Mouse (Mus musculus): ENCODE measurements around the gene Rere. TPM values are rescaled to one million over a fixed set of nuclear protein-coding genes. Genes with fewer than 3 reads are reported as not detected.

Gene Rere
- total and polyA plus RNA-seq, 3 experiments = 19.3 to 46.4 (median 39.0) TPM

DNA sequence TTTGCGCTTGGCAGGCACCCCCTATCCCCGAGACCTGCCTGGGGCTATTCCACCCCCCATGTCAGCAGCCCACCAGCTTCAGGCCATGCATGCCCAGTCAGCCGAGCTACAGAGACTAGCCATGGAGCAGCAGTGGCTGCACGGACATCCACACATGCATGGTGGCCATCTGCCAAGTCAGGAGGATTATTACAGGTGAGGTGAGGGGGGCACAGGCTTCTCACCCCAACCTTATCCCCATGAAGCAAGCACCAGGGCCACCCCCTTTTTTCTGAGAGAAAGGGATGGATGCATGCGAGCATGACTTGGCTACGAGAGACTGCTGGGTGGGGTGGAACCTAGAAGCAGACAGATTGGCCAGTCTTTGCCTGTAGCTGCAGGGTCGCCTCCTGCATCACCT lies 337.6 kb downstream of the Rere start:
- no peak overlapping the region for H3K4me3 ChIP-seq
- H3K27ac ChIP-seq = no peak overlapping the region
- no peak overlapping the region for H3K9ac ChIP-seq (ENCODE audit: low read depth, low read length)
- intact Hi-C loops (cut with DNase I) = no loop called here
- H3K27me3 ChIP-seq (ENCODE audit: control insufficient read depth, insufficient read depth, low read length) = no peaks in the 10 kb centered on the region
- WGBS = 89% methylated on average over 7 of the region's 7 CpGs
- H3K4me1 ChIP-seq (ENCODE audit: control insufficient read depth, insufficient read depth, low read length) = no peaks in the 10 kb centered on the region
- TF ChIP-seq EP300 (IDR thresholded peaks at IDR 0.05; ENCODE audit: insufficient read depth, low read depth, low read length) (no peak), CTCF (IDR thresholded peaks at IDR 0.05) (no peak)
- H3K36me3 ChIP-seq (ENCODE audit: control insufficient read depth, insufficient read depth, low read length) = no peaks in the 10 kb centered on the region
- H3K79me2 ChIP-seq (replicated peaks; ENCODE audit: control insufficient read depth, insufficient read depth, low read length) = no peaks in the 10 kb centered on the region
- DNase-seq = no peak

GRCm38 (mm10) chr4:150622641-150623040 lies 341.2 kb downstream of the Rere start:
- WGBS = 92% methylated on average over 13 of the region's 13 CpGs
- TF ChIP-seq EP300 (IDR thresholded peaks at IDR 0.05; ENCODE audit: insufficient read depth, low read depth, low read length) (no peak), POLR2A (IDR thresholded peaks at IDR 0.05; ENCODE audit: insufficient read depth, low read depth, low read length) (no peak), CTCF (IDR thresholded peaks at IDR 0.05) (no peak)
- Histone ChIP-seq H3K4me3 (no peak overlapping the region), H3K79me2 (replicated peaks; ENCODE audit: control insufficient read depth, insufficient read depth, low read length) (no peaks in the 10 kb centered on the region), H3K27me3 (ENCODE audit: control insufficient read depth, insufficient read depth, low read length) (no peaks in the 10 kb centered on the region), H3K27ac (no peak overlapping the region), H3K36me3 (ENCODE audit: control insufficient read depth, insufficient read depth, low read length) (no peaks in the 10 kb centered on the region), H3K9ac (ENCODE audit: low read depth, low read length) (no peak overlapping the region), H3K4me1 (ENCODE audit: control insufficient read depth, insufficient read depth, low read length) (no peaks in the 10 kb centered on the region)
- intact Hi-C loops (cut with DNase I) = loop anchor here (10.0 kb wide), 1 partner anchor 368 kb away; no protein-coding TSS in a partner anchor
- no peak for DNase-seq

GRCm38 (mm10) chr4:150624214-150624823 lies 342.9 kb downstream of the Rere start:
- 64% methylated on average over 11 of the region's 11 CpGs for WGBS
- H3K27ac ChIP-seq = no peak overlapping the region
- no peak overlapping the region for H3K9ac ChIP-seq (ENCODE audit: low read depth, low read length)
- 0 out of 2 replicates have a peak, but pooled peaks have one; percentile 17 for TF ChIP-seq POLR2A (IDR thresholded peaks at IDR 0.05; ENCODE audit: insufficient read depth, low read depth, low read length)
- no peak for TF ChIP-seq EP300 (IDR thresholded peaks at IDR 0.05; ENCODE audit: insufficient read depth, low read depth, low read length)
- intact Hi-C loops (cut with DNase I) = loop anchor here (10.0 kb wide), 1 partner anchor 370 kb away; no protein-coding TSS in a partner anchor
- H3K4me3 ChIP-seq = no peak overlapping the region
- H3K27me3 ChIP-seq (ENCODE audit: control insufficient read depth, insufficient read depth, low read length) = no peaks in the 10 kb centered on the region
- no peaks in the 10 kb centered on the region for H3K79me2 ChIP-seq (replicated peaks; ENCODE audit: control insufficient read depth, insufficient read depth, low read length)
- no peak for DNase-seq
- no peaks in the 10 kb centered on the region for H3K4me1 ChIP-seq (ENCODE audit: control insufficient read depth, insufficient read depth, low read length)
- no peaks in the 10 kb centered on the region for H3K36me3 ChIP-seq (ENCODE audit: control insufficient read depth, insufficient read depth, low read length)

DNA sequence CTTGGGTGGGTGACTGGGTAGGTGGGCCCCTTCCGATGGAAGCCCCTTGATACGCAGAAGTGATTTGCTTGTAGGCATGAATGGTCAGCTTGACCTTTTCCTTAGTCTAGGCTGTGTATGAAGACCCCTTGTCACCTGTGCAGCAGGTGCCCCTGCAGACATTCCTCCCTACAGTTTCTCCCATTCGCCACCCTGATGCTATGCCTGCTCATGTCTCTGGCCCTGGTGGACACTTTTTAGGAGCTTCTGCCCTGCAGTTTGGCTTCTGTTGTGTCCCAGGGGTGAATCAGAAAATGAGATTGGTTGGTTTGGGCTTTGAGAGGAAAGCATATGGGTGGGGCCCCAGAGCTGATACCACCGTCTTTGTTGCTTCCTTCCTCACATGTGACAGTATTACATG lies 343.5 kb downstream of the Rere start:
- Histone ChIP-seq H3K27ac (no peak overlapping the region), H3K4me3 (no peak overlapping the region), H3K27me3 (ENCODE audit: control insufficient read depth, insufficient read depth, low read length) (no peaks in the 10 kb centered on the region), H3K4me1 (ENCODE audit: control insufficient read depth, insufficient read depth, low read length) (no peaks in the 10 kb centered on the region), H3K36me3 (ENCODE audit: control insufficient read depth, insufficient read depth, low read length) (no peaks in the 10 kb centered on the region), H3K9ac (ENCODE audit: low read depth, low read length) (no peak overlapping the region), H3K79me2 (replicated peaks; ENCODE audit: control insufficient read depth, insufficient read depth, low read length) (no peaks in the 10 kb centered on the region)
- intact Hi-C loops (cut with DNase I) = loop anchor here (5.0 to 10.0 kb wide), 2 partner anchors 278 to 370 kb away; no protein-coding TSS in a partner anchor
- 65% methylated on average over 4 of the region's 4 CpGs for WGBS
- TF ChIP-seq EP300 (IDR thresholded peaks at IDR 0.05; ENCODE audit: insufficient read depth, low read depth, low read length) (no peak), CTCF (IDR thresholded peaks at IDR 0.05) (no peak), POLR2A (IDR thresholded peaks at IDR 0.05; ENCODE audit: insufficient read depth, low read depth, low read length) (no peak)
- no peak for DNase-seq

GRCm38 (mm10) chr4:150625425-150625824 lies 344.0 kb downstream of the Rere start:
- Histone ChIP-seq H3K4me3 (no peak overlapping the region), H3K36me3 (ENCODE audit: control insufficient read depth, insufficient read depth, low read length) (no peaks in the 10 kb centered on the region), H3K27ac (no peak overlapping the region), H3K79me2 (replicated peaks; ENCODE audit: control insufficient read depth, insufficient read depth, low read length) (no peaks in the 10 kb centered on the region), H3K9ac (ENCODE audit: low read depth, low read length) (no peak overlapping the region), H3K4me1 (ENCODE audit: control insufficient read depth, insufficient read depth, low read length) (no peaks in the 10 kb centered on the region), H3K27me3 (ENCODE audit: control insufficient read depth, insufficient read depth, low read length) (no peaks in the 10 kb centered on the region)
- WGBS = 4% methylated on average over 1 of the region's 1 CpGs
- TF ChIP-seq POLR2A (IDR thresholded peaks at IDR 0.05; ENCODE audit: insufficient read depth, low read depth, low read length) (no peak), EP300 (IDR thresholded peaks at IDR 0.05; ENCODE audit: insufficient read depth, low read depth, low read length) (peak; percentile 63; the same call in 1 of the 2 replicates), CTCF (IDR thresholded peaks at IDR 0.05) (peak; percentile 87)
- peak; percentile 60 to 62 for DNase-seq
- intact Hi-C loops (cut with DNase I) = loop anchor here (5.0 to 10.0 kb wide), 2 partner anchors 278 to 371 kb away; no protein-coding TSS in a partner anchor

- WGBS = 44% methylated on average over 6 of the region's 6 CpGs
- H3K79me2 ChIP-seq (replicated peaks; ENCODE audit: control insufficient read depth, insufficient read depth, low read length) = no peaks in the 10 kb centered on the region
- intact Hi-C loops (cut with DNase I) = loop anchor here (5.0 to 10.0 kb wide), 2 partner anchors 279 to 371 kb away; no protein-coding TSS in a partner anchor
Measured at GRCm38 (mm10) chr4:150625951-150626732, 344.7 kb downstream of the Rere start.

More at GRCm38 (mm10) chr4:150625951-150626732, 344.7 kb downstream of the Rere start:
- H3K36me3 ChIP-seq (ENCODE audit: control insufficient read depth, insufficient read depth, low read length) = no peaks in the 10 kb centered on the region
- TF ChIP-seq CTCF (IDR thresholded peaks at IDR 0.05) (peak; percentile 96), EP300 (IDR thresholded peaks at IDR 0.05; ENCODE audit: insufficient read depth, low read depth, low read length) (no peak), POLR2A (IDR thresholded peaks at IDR 0.05; ENCODE audit: insufficient read depth, low read depth, low read length) (no peak)
- H3K4me1 ChIP-seq (ENCODE audit: control insufficient read depth, insufficient read depth, low read length) = no peaks in the 10 kb centered on the region
- no peak overlapping the region for H3K27ac ChIP-seq
- peak; percentile 59 to 81 for DNase-seq
- H3K4me3 ChIP-seq = no peak overlapping the region
- H3K9ac ChIP-seq (ENCODE audit: low read depth, low read length) = no peak overlapping the region
- no peaks in the 10 kb centered on the region for H3K27me3 ChIP-seq (ENCODE audit: control insufficient read depth, insufficient read depth, low read length)

Data from heart, adult 2 months (tissue).